Mouse (Mus musculus): ENCODE measurements around the gene Qrfpr. TPM values are rescaled to one million over a fixed set of nuclear protein-coding genes. Genes with fewer than 3 reads are reported as not detected.

Qrfpr gene
- polyA plus RNA-seq, 2 experiments from 2014 or later: not detected

GRCm38 (mm10) chr3:36150537-36150933, 71.6 kb downstream of the Qrfpr start:
- peak; percentile 1 for ATAC-seq

GRCm38 (mm10) chr3:36138996-36139395, 83.1 kb downstream of the Qrfpr start:
- no peak for ATAC-seq

- no peak for ATAC-seq
Measured at GRCm38 (mm10) chr3:36138171-36138660, 83.9 kb downstream of the Qrfpr start.

GRCm38 (mm10) chr3:36137560-36137959, 84.6 kb downstream of the Qrfpr start:
- ATAC-seq: peak; percentile 49

GRCm38 (mm10) chr3:36136152-36136551, 86.0 kb downstream of the Qrfpr start:
- ATAC-seq: no peak

Other genes starting within 250 kb of the Qrfpr start
- gene Mccc1, start 221.6 kb downstream of the Qrfpr start, polyA plus RNA-seq (2017; shearing (Covaris generic)): 10 to 100 TPM; 23.6 to 35.7 TPM
- not detected for gene Ccdc144b, start 168.8 kb downstream of the Qrfpr start, polyA plus RNA-seq (2017; shearing (Covaris generic))
- gene Acad9, start 156.3 kb downstream of the Qrfpr start, polyA plus RNA-seq (2017; shearing (Covaris generic)): 10 to 100 TPM; 41.6 to 42.2 TPM
- 1 to 10 TPM; 7.5 to 7.9 TPM for gene D3Ertd254e, start 71.3 kb downstream of the Qrfpr start, polyA plus RNA-seq (2017; shearing (Covaris generic))

Data from CD4-positive, CD25-positive, alpha-beta regulatory T cell, adult 4 months (primary cell).